Mouse (Mus musculus): ENCODE data around the gene Psmf1.

Psmf1 gene

DNA sequence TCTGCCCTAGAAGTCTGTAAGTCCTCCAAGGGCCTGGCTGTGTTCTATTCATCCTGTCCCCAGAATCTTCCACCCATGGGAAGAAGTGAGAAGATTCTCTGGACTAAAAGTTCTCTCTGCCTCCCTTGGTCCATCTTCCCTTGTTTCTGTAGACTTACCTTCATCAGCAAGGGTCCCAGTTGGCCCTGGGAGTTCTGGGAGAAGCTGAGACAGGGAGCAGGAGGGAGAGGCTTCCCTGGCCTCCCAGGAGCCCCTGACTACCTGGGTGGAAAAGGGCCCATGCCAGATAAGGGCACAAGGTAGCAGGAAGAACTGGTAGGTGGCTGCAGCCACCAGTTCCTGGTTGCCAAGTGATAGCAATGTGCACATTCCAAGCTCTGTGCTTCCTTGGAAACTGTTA, at the start of gene Psmf1:
Psmf1 (minus strand) TSS at position 342 of the 400 bp plus-strand sequence.
- in situ Hi-C loops (cut with MboI, MseI): loop anchor here (10.0 kb wide), 1 partner anchor 249 kb away; the partner anchor contains the start of gene Nsfl1c

DNA sequence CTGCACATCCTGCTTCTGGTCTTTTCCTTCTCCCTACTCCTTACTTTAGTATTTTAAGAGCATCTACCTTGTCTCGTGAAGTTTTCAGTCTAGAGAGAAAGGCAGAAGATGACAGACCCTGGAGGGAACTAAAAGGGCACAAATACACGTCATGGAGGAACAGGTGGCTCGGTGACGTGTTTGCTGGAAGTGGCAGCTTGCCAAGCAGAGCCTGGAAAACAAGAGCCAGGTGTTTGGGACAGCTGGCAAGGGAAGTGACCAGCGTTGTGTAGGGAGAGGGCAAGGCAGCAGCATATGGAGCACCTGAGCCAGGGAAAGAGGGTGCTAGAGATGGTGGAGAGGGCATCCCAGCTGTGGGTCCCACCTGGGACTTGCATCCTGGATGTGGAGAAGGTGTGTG, 47.2 kb upstream of the Psmf1 start:
- in situ Hi-C loops (cut with MboI, MseI): loop anchor here (10.0 kb wide), 1 partner anchor 1966 kb away; the partner anchor contains the start of gene Syndig1

DNA sequence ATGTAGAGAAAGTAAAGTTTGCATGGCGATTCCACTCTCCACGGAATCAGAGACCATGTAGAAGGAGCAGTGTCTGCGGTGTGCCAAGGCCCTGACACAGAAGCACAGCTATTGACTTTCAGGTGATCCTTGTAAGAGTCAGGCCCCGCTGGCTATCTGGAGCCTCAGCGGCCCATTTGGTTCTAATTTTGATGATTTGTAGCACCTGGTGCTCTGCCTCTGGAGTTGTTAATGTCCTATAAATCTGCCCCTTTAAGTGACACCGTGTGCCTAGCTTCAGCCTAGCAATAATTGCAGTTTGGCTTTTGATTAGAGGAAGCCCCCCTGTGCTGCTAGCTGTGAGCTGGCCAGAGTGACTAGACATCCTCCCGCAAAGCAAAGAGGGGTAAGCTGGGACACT, 46.2 kb upstream of the Psmf1 start:
- in situ Hi-C loops (cut with MboI, MseI): loop anchor here (10.0 kb wide), 1 partner anchor 1965 kb away; the partner anchor contains the start of gene Syndig1

DNA sequence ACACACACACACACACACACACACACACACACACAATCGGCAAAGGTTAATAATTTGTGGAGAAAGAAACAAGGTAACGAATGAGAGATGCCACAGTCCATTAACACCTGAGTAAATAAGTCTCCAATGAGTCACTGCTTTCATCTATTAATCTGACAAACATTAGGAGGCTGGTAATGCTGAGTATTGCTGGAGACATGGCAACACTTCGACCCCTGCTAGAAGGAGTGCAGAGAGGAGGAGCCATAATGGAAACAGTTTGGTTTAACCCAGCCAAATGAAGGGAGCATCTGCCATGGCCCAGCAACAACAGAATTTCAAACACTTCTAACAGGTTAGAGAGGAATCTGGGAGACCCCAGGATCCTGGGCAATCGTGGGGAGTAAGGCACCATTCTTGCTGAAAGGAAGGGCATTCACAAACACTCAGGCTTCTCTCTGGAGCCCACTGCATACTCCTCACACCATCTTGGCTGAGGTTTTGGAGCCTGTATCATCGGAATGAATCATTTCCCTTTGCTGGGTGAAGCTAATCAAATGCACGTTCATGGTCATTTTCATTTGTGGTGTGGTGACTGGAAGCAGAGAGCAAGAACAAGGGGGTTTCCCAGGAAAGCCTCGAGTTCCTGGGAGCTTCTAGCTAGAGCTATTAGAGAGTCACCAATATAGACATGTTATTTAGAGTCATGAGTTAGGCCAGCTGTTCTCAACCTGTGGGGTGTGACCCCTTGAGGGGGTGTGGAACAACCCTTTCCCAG, 44.4 kb upstream of the Psmf1 start:
- in situ Hi-C loops (cut with MboI, MseI): no loop called here

DNA sequence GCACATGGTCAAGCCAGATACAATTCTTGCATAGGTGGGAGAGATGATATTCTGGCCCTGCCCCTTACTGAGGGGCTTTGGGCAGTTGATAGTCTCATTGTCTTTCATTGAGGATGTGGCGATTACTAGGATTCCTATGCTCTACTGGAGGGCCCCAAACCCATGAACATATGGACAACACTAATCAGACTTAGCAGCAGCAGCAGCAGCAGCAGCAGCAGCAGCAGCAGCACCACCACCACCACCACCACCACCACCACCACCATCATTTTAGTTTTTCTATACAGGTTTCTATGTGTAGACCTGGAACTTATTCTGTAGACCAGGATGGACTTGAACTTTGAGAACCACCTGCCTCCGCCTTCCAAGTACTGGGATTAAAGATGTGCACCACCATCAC, 39.5 kb upstream of the Psmf1 start:
- in situ Hi-C loops (cut with MboI, MseI): no loop called here

DNA sequence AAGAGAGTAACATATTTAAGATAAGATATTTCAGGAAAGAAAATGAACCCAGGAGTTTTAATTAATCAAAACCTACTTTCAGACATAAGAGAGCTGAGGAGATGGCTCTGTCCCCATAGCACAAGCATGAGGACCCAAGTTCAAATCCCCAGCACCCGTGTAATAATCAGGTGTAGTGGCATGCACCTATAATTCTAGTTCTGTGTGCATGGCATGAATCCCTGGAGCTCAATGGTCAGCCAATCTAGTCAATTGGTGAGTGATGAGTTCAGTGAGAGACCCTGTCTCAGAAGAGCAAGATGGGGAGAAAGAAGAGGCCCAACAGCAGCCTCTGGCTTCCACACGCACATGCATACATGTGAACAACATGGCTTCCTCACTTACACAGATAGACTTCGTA, 33.4 kb upstream of the Psmf1 start:
- in situ Hi-C loops (cut with MboI, MseI): no loop called here

DNA sequence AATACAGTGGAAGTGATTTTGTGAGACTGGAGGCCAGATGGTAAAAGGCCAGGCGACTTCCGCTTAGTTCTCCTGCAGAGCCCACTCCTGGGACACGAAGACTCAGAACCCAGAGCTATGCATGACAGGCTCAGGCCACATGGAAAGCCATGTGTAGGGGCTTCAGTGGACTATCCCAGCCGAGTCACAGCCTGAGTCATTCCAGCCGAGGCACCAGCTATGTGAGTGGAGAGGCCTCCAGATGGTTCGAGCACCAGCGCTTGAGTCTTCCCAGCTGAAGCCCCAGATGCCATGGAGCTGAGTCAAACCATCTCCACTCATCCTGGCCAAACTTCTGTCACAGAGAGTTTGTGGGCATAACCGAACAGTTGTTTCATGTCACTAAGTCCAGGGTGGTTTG, 29.5 kb upstream of the Psmf1 start:
- in situ Hi-C loops (cut with MboI, MseI): no loop called here

DNA sequence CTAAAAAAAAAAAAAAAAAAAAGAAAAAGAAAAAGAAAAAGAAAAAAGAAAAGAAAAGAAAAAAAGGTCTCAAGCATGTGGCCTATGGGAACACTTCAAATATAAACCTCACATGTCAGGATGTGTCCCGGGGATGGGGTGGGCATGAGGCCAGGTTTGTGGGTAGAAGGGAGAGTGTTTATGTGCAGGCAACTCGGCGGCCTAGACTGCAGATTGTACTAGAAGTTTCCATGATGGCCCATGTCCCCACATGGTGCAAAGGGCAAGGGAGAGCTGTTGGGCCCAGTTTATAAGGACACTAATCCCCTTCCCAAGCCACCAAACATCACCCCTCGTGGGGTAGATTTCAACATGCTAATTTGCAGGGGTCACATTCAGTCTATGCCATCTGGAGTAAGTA, 28.2 kb upstream of the Psmf1 start:
- in situ Hi-C loops (cut with MboI, MseI): no loop called here

DNA sequence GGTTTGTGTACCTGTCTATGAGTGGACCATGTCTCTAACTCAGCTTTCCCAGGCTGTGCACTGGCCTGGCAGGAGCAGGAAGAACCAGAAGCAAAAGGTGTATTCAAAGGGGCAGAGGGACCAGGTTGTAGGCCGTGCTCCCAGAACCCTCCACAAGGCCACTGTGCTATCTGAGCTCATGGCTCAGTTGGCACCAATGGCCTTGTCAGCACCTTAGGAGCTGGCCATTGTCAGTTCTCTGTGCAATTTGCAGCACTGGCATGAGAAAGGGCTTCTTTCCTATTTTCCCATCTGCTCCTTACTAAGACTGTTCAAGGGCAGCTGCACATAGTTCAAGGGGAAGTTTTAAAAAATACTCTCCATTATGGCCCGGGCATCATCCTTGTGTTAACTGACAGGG, 20.6 kb upstream of the Psmf1 start:
- in situ Hi-C loops (cut with MboI, MseI): no loop called here

DNA sequence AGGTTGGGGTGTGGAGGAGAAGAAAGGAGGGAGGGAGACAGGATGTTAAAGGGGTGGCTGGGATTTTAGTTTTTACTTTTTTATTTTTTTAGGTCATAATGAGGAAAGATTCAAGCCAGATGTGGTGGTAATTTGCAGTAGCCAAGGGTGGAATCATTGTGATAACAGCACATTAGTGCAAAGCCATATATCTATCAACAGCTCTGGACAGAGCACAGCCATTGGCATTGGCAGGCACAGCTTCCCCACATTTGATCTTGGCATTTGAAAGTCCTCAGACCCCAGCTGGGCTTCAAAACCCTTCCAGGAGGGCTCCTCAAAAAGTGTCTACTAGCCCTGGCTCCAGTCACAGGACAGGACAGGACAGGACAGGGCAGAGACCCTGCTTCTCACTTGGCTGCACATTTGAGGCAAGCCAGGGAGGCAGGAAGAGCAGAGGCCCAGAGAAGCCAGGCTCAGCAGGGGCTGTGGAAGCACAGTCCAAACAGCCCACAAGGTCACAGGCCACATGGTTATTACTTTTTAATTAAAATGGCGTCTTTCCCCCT, 14.9 kb upstream of the Psmf1 start:
- in situ Hi-C loops (cut with MboI, MseI): no loop called here

DNA sequence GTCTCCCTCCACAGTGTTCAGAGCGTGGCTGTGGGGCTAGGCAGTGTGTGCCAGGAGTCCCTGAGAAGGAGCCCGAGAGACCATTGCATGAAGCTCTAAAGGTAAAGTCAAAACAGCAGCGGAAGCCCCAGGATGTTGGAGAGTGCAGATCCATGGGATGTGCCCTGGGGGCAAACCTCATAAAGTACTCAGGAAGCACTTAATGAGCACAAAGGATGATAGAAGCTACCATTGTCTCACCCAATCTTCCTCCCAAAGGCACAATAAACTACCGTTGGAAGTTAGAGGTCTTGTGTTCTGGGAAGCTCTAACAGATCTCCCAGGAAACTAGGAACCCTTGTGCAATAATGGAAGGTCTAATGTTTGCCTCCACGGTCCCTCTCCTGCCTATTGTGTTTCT, 13.5 kb upstream of the Psmf1 start:
- in situ Hi-C loops (cut with MboI, MseI): no loop called here

DNA sequence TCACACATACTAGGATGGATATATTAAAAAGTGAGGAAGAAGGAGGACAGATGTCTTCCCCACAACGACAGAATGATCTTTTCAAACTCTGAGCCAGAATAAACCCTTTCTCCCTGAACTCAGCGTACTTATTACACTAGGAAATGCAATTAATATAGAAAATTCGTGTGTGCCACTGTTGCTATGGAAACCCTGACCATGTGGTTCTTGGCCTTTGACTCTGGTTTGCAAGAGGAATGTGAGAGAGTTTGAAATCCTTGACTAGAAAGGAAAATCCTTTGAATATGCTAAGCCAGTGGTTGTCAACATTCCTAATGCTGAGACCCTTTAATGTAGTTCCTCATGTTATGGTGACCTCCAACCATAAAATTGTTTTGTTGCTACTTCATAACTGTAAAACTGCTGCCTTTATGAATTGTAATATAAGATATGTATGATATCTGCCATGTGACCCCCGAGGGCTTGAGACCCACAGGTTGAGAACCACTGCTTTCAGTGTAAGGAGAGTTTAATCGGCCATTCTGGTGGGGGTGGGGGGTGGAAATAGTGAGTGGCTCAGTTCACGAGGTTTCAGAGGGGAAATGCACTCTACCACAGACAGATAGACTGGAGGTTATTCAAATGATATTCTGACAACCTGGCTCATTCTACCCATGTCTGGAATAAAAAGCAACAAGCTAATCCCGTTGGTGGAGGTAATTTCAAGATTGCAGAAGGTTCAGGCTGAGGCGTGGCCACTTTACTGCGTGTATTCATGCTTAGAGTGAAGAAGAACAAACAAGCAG, 12.5 kb upstream of the Psmf1 start:
- in situ Hi-C loops (cut with MboI, MseI): no loop called here

DNA sequence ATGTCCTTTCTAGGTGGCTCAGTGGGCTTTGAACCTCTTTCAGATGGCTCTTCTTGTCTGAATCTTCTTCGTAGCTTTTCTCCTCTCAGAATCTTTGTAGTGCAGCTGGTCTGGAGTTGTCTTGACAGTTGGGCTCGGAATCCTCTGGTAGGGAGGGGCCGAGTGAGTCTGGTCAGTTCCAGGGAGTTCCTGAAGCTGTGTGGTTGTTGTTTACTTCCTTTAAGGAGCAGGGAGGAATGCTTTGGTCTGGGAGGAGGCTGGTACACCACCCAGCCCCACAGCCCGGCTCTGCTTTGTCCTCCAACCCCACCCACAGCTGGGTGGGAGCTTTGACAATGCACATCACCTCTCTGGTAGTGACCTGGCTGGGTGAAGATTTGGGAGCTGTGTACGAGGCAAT, 7.3 kb upstream of the Psmf1 start:
- in situ Hi-C loops (cut with MboI, MseI): no loop called here

DNA sequence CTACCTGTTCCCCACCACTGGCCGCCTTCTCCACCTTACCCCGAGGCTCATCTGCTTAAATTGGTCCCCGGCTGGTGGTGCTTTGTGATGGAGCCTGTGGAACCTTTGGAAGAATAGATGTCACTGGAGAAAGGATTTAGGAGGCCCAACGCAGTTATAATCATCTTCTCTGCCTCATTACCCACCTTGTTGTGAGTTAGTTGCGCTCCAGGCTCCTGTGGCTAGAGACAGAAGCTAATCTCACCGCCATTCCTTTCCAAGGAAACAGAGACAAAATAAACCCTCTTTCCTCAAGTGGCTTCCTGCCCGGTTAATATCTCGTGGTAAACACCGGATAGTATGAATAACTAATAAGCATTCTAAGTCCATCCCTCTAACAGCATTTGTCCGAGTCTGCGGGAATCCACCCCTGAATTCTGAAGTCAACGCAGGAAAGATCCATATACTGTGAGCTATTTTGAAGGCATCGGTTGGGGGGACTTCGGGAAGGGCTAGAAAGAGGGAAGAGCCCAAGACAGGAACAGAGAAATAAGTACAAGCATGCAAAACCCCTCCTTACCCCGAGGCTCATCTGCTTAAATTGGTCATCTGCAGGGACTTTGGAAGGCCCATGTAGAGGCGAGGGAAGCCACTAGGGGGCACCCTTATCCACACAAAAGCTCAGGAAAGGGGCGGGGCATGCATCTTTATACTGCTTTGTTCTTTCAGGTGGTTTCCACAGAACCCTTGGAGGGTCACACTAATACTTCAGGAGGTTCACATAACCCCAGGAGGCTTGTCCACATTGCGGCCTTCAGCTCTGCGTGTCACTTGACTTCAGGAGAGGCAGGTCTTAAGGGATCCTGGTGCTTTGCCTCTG, 4.1 kb upstream of the Psmf1 start:
- in situ Hi-C loops (cut with MboI, MseI): loop anchor here (10.0 kb wide), 1 partner anchor 253 kb away; the partner anchor contains the start of gene Nsfl1c

DNA sequence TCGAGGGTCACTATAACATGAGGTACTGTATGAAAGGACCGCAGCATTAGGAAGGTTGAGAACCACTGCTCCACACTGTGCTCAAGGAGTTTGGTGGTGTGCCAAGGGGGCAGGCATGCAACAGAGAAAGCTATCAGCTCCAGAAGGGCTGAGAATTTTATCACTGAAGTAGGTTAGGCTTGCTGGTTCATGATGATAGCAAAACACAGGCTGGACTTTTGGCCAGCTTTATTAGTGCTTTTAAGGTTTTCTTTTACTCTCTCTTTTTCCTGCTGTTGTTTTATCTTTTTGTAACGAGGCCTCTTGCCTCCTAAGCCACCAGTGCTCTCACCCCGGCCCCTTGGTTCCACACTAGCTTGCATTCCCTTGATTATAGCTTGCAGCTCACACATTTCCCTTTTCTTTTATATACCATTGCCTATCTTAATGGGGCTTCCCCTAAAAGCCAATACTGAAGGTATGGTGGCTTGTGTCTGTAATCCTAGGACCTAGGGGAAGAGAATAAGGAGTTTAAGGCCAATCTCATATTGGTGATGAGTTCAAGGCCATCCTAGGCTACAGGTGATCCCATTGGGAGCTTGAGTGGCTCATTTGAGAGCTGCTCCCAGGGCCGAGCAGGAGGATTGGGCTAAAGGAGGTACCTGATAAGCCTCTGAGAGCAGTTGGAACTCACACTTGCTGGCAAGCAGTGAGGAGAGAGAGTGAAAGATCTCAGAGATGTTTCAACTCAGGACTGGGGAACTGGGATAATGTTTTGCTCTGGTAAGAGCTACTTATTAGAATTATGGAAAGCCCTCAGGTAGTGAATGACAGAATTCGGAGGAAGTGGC, 921 bp downstream of the Psmf1 start:
- in situ Hi-C loops (cut with MboI, MseI): loop anchor here (10.0 kb wide), 1 partner anchor 248 kb away; the partner anchor contains the start of gene Nsfl1c

DNA sequence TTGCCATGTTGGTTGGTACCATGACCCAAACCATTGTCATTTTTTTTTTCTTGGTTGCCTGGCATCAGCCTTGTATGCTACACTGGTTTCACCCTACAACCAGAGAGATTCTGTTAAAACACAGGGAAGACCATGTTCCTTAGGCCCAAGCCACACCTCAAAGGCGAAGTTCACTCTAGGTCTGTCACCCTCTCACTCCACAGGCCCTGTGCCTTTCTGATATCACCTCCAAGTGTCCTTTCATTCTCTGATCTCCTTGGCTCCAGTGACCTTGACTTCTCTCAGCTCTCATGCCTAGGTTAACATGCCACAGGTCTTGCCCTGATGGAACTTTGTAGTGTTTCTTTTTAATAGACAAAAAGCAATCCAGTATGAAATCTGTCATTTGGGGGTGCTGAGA, 1.9 kb downstream of the Psmf1 start:
- in situ Hi-C loops (cut with MboI, MseI): loop anchor here (10.0 kb wide), 1 partner anchor 247 kb away; the partner anchor contains the start of gene Nsfl1c

DNA sequence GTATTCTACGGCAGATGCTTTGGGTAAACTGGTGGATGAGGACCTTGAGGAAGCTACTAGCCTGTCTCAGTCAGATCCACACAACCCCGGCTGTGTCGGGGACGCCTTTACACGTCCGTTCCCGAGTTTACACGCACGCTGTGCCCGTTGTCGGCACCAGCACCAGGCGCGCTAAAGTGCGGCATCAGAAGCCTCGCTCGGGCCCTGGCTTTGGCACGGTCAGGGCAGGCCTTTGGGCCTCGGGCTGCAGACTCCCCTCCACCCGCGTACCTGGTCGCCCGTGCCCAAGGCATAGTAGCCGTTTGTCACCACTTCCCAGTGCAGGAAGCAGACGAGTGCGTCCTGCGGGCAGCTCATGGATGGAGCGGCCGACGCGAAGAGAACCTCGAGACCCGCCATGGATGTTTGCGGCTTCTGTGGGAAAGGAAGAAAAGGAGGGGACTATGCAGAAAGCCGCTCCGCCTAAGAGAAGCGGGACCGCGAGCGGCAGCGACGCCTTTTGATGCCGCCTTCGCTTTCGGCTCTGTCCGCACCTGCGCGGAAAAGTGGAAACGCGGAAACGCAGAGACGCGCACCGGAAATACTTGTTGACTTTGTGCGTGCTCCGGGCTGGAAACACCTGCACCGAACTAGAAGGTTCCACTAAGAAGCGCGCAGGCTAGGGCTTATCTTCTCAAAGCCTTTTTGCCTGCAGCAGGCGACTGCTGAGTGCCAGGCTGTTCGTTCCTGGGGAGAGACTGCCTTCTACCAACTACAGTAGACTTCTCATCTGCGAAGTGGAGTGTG, 3.1 kb downstream of the Psmf1 start:
- in situ Hi-C loops (cut with MboI, MseI): loop anchor here (10.0 kb wide), 1 partner anchor 246 kb away; the partner anchor contains the start of gene Nsfl1c

DNA sequence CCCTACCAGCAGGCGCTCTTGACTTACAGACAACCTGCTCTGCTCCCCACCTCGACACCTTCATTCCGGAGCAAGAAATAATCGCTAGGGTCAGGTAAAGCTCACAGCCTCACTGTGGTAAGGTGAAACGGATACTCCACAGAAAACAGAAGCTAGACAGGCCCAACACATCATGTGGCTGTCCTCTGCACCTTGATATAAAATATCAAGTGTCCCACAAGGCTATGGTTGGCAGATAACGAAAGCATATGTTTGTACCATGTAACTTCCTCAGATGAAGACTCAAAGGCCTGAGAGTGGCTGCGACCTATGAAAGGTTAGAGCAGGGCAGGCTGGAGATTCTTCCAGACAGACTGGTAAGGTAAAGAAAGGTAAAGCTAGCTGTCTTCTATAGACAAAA, 4.5 kb downstream of the Psmf1 start:
- in situ Hi-C loops (cut with MboI, MseI): no loop called here

DNA sequence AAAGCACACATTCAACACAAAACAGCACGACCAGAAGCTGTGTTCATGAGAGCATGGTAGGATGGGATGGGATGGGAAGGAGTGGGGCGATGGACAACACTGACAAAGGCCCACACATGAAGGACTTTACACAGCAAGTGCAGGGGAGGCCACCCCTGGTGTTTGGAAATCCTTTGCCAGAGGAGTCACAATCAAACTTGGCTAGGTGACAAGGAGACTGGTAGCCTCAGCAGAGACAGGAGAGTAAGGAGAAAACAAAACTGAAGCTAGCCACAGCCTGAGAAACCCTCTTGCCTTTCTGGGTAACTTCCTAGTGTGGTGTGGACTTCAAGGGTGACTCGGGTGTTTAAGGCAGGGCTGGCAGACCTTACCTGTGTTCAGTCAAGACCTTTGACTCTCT, 4.9 kb downstream of the Psmf1 start:
- in situ Hi-C loops (cut with MboI, MseI): no loop called here

DNA sequence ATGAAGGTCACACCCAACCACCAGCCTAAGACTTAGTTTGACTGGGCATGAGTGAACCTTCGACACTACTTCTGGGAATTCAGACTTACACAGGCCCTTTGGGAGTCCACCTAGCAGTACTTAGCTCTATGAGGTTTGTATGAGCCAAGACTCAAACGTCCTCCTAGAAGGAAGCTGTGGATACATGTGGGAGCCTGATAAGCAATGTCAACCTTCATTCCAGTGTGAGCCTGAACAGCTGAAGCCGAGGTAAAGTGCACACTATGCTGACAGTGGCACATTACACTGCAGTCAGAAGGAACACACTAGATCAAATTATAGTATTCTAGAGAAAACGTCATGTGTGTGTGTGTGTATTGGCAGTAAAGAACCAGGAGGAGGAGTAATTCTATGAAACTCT, 5.5 kb downstream of the Psmf1 start:
- in situ Hi-C loops (cut with MboI, MseI): no loop called here
